Mouse (Mus musculus) adrenal gland, postnatal 10 days (tissue): ENCODE measurements at regions not wholly inside any gene's neighbourhood (a gene's known extent, or its start where the extent isn't known, plus 50 kb on each side); places are given as distances from the start of the nearest gene placed in this dataset.
A peak's percentile ranks its signal among the peaks of the same experiment; 100 is the strongest.
"Not testable (repeated sequence)": the region's sequence is repeated elsewhere in the genome, so short reads cannot be mapped to it uniquely, and the experiment has no call there.

Experiments used
- DNase-seq: peaks from one replicate; pipeline ENCODE4 v3.0.0; 2021; ENCODE audit warnings: mixed read lengths

DNA sequence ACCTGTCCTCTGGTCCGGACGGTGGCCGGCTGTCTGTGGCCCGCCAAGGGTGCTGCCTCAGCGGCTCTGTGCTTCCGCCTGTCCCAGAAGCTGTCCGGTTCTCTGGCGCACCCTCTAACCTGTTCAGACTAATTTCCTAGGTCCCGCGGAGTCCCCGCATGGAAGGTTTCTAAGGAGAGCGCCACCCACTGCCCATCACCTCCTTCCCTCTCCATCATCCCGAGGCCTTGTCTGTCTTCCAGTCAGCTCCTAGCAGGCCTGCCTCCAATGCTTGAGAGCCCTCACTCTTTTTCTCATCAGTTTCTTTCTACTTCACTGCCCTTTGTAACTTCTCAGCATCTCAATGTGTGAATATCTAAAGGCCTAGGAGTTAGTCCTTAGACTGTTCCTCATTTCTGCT is 86.4 kb upstream of the Zfp746 start:
- DNase-seq, result not testable (repeated sequence)

GRCm38 (mm10) chr6:48136851-48137250 is 50.5 kb upstream of the Zfp746 start:
- peak; percentile 61 for DNase-seq
